23 mouse cellular contexts compared by ENCODE assay signal in the genomic region with DNA sequence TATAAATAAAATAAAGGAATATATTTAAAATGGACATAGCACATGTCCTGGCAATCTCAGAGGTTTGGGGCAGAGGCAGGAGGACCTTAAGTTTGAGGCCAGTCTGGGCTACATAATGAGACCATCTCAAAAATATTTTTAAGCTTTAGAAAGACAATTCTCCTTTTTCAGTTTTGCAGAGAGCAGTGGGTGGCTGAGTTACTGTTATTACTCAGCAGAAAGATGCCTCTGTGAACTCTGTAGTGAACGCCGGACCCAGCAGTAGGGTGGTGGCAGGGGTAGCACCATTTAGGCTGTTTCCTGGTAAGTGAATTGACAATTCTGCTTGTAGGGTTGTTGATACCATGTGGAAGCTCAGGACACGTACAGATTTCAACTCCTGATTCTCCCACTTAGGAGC.
"Had no signal": no experiment of that assay in that cellular context is flagged by ENCODE, and none has a peak within 500 bp of the region (broad histone marks: within the 10 kb centered on the region; RNA-seq: fewer than 3 reads in every experiment).

No protein-coding gene starts in this region.

- H3K27ac ChIP-seq: heart, embryonic 13.5 days; heart, embryonic 15.5 days; hindbrain, embryonic 13.5 days; hindbrain, embryonic 15.5 days; hindbrain, postnatal 0 days; kidney, embryonic 15.5 days; kidney, postnatal 0 days; limb, embryonic 13.5 days; limb, embryonic 15.5 days; liver, embryonic 12.5 days; liver, embryonic 14.5 days had no signal

- H3K9ac ChIP-seq: heart, embryonic 13.5 days; heart, embryonic 15.5 days; hindbrain, embryonic 13.5 days; hindbrain, embryonic 15.5 days; kidney, embryonic 15.5 days; limb, embryonic 13.5 days; limb, embryonic 15.5 days; liver, embryonic 12.5 days; liver, embryonic 14.5 days had no signal

- H3K27me3 ChIP-seq: heart, embryonic 13.5 days; heart, embryonic 15.5 days; hindbrain, embryonic 13.5 days; hindbrain, embryonic 15.5 days; kidney, embryonic 15.5 days; limb, embryonic 13.5 days; limb, embryonic 15.5 days; liver, embryonic 12.5 days had no signal

- DNase-seq: gastrocnemius, postnatal 36 days; heart, adult 18-20 months; heart, postnatal 14 days; heart, postnatal 36 days; kidney, adult 11 months; kidney, adult 2 months; kidney, adult 9 months; kidney, postnatal 14 days; kidney, postnatal 36 days; layer of hippocampus, adult 9-11 months; layer of hippocampus, postnatal 36 days; left cerebral cortex, postnatal 4 days had no signal

- H3K9me3 ChIP-seq: hindbrain, embryonic 13.5 days; hindbrain, embryonic 15.5 days; kidney, embryonic 15.5 days; limb, embryonic 15.5 days; liver, embryonic 12.5 days had no signal

- H3K4me1 ChIP-seq: heart, embryonic 15.5 days; hindbrain, embryonic 13.5 days; hindbrain, embryonic 15.5 days; kidney, embryonic 15.5 days; limb, embryonic 13.5 days; limb, embryonic 15.5 days; liver, embryonic 12.5 days had no signal

- H3K4me3 ChIP-seq: heart, embryonic 13.5 days; heart, embryonic 15.5 days; hindbrain, embryonic 13.5 days; hindbrain, embryonic 15.5 days; kidney, embryonic 15.5 days; limb, embryonic 13.5 days; limb, embryonic 15.5 days; liver, embryonic 12.5 days had no signal

- H3K4me2 ChIP-seq: heart, embryonic 13.5 days; heart, embryonic 15.5 days; hindbrain, embryonic 13.5 days; hindbrain, embryonic 15.5 days; kidney, embryonic 15.5 days; limb, embryonic 13.5 days; limb, embryonic 15.5 days; liver, embryonic 12.5 days had no signal

- H3K36me3 ChIP-seq: heart, embryonic 13.5 days; heart, embryonic 15.5 days; hindbrain, embryonic 13.5 days; hindbrain, embryonic 15.5 days; kidney, embryonic 15.5 days; limb, embryonic 13.5 days; limb, embryonic 15.5 days; liver, embryonic 12.5 days had no signal
